Mouse (Mus musculus) thymus, adult 2 months (tissue): Measurements from ENCODE around the gene Bud31.

Source experiments
- CTCF ChIP-seq: fragments of 200-500 bp; IDR thresholded peaks from 2 replicates; pipeline ENCODE4 v1.5.1; 2012; ENCODE audit warnings: mild to moderate bottlenecking, control low read depth, low read length, moderate library complexity, borderline replicate concordance; ENCODE audit not compliant: control insufficient read depth, poor library complexity, insufficient read depth; ENCODE audit errors: extremely low read depth
- POLR2A ChIP-seq: fragments of 200-500 bp; IDR thresholded peaks from 2 replicates; pipeline ENCODE4 v1.6.1; 2012; ENCODE audit warnings: mild to moderate bottlenecking, low read length, control low read depth, moderate library complexity; ENCODE audit not compliant: control insufficient read depth, poor library complexity, insufficient read depth; ENCODE audit errors: extremely low read depth

DNA sequence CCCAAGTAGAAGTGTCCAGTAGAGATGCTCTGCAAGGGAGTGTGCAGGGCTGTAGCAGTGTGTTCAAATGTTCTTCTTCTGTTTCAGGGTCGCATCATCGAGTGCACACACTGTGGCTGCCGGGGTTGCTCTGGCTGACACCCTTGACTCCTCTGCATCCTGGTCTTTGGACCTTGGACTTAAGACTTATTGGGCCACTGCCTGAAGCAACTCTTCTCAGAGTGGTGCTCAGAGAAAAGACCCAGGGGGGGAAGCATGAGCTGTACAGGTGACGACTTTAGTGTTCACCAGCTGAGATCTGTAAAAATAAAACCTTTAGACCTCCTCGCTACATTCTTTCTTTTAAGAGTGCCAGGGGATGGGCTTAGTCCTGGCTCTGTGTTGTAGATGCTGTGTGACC lies 7.6 kb downstream of the Bud31 start:
- TF ChIP-seq CTCF, result no peak
- no peak for TF ChIP-seq POLR2A
